ENCODE assay signal across 28 mouse cellular contexts in the genomic region with DNA sequence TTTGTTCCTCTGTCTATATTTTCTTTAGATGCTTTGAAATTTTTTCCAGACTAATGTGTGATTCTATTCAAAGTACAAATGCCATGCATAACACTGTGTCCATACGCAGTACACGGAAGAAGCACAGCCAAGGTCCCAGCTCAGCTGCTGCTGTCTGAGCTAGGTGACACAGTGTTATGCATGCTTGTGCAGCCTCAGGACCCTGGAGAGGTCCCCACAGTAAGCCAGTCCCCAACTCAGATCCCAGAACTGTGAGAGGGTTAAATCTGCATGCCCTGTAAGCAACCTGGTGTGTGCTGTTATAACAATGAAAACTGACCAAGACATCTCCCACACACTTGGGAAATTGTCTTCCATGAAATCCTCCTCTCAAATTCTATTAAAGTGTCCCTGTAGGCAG. TPM values are rescaled to one million over a fixed set of nuclear protein-coding genes. Genes with fewer than 3 reads are reported as not detected.
DNase-seq lines count a peak whose midpoint lies in the region; ATAC-seq and TF ChIP-seq lines count a peak whose summit lies in the region.
"Had no signal": no experiment of that assay in that cellular context is flagged by ENCODE, and none has a peak within 500 bp of the region (broad histone marks: within the 10 kb centered on the region; RNA-seq: fewer than 3 reads in every experiment).

No protein-coding gene starts in this region.

- WGBS in kidney, embryonic 16.5 days, result 75% methylated on average over 2 of the region's 2 CpGs
- WGBS in lung, embryonic 14.5 days, result 65% methylated on average over 2 of the region's 2 CpGs

- H3ac ChIP-seq in myocyte (ENCODE audit: control insufficient read depth, insufficient read length), result no peak overlapping the region

- peak; percentile 38 for DNase-seq in embryo, embryonic 10 days (ENCODE audit: low spot score)
- DNase-seq in embryo, embryonic 9.5 days (ENCODE audit: extremely low spot score), result no peak
- no peak for DNase-seq in kidney, postnatal 36 days
- DNase-seq in lung, embryonic 14.5 days, result peak; percentile 44
- no peak for DNase-seq in lung, postnatal 25 days (ENCODE audit: low spot score)
- no peak for DNase-seq in adrenal gland, postnatal 25 days
- DNase-seq: adrenal gland, adult 8-10 months; cerebellum, adult 11 months; cerebellum, adult 9-10 months; cerebellum, postnatal 36 days; gastrocnemius, postnatal 10 days; kidney, adult 8-10 months; layer of hippocampus, postnatal 36 days; lung, postnatal 4 days; thymus, postnatal 14 days had no signal

- no peak overlapping the region for H3K27ac ChIP-seq in kidney, embryonic 16.5 days (ENCODE audit: low read length)
- H3K27ac ChIP-seq in lung, embryonic 14.5 days (ENCODE audit: low read depth), result no peak overlapping the region
- H3K27ac ChIP-seq: embryonic facial prominence, embryonic 13.5 days; forebrain, embryonic 10.5 days; forebrain, embryonic 15.5 days; hindbrain, postnatal 0 days; intestine, embryonic 15.5 days; limb, embryonic 13.5 days; midbrain, embryonic 13.5 days had no signal

- no peaks in the 10 kb centered on the region for H3K27me3 ChIP-seq in kidney, embryonic 16.5 days (ENCODE audit: insufficient read depth, low read length)
- no peaks in the 10 kb centered on the region for H3K27me3 ChIP-seq in lung, embryonic 14.5 days (ENCODE audit: insufficient read depth, low read length)
- H3K27me3 ChIP-seq in myocyte (ENCODE audit: control insufficient read depth, insufficient read depth, insufficient read length), result no peaks in the 10 kb centered on the region
- H3K27me3 ChIP-seq: embryonic facial prominence, embryonic 13.5 days; forebrain, embryonic 15.5 days; intestine, embryonic 15.5 days; limb, embryonic 13.5 days; midbrain, embryonic 13.5 days had no signal

- H3K9ac ChIP-seq in kidney, embryonic 16.5 days (replicated peaks; ENCODE audit: low read length), result no peak overlapping the region
- no peak overlapping the region for H3K9ac ChIP-seq in lung, embryonic 14.5 days
- H3K9ac ChIP-seq: embryonic facial prominence, embryonic 13.5 days; forebrain, embryonic 15.5 days; intestine, embryonic 15.5 days; limb, embryonic 13.5 days; midbrain, embryonic 13.5 days had no signal

- H3K4me1 ChIP-seq in kidney, embryonic 16.5 days (ENCODE audit: insufficient read depth, low read length), result no peaks in the 10 kb centered on the region
- no peaks in the 10 kb centered on the region for H3K4me1 ChIP-seq in lung, embryonic 14.5 days (ENCODE audit: insufficient read depth)
- H3K4me1 ChIP-seq: forebrain, embryonic 15.5 days; intestine, embryonic 15.5 days had no signal

- no peaks in the 10 kb centered on the region for H3K79me2 ChIP-seq in myocyte (ENCODE audit: control insufficient read depth, insufficient read depth)

- H3K4me2 ChIP-seq in kidney, embryonic 16.5 days (replicated peaks; ENCODE audit: low read depth, low read length), result no peak overlapping the region
- no peak overlapping the region for H3K4me2 ChIP-seq in lung, embryonic 14.5 days
- H3K4me2 ChIP-seq in myocyte (ENCODE audit: low read depth), result no peak overlapping the region
- H3K4me2 ChIP-seq: embryonic facial prominence, embryonic 13.5 days; forebrain, embryonic 15.5 days; intestine, embryonic 15.5 days; limb, embryonic 13.5 days; liver, embryonic 11.5 days; midbrain, embryonic 13.5 days had no signal

- TF ChIP-seq CTCF in lung, embryonic 14.5 days (IDR thresholded peaks at IDR 0.05; ENCODE audit: low read depth), result no peak

- no peaks in the 10 kb centered on the region for H3K36me3 ChIP-seq in kidney, embryonic 16.5 days (ENCODE audit: insufficient read depth, low read length)
- no peaks in the 10 kb centered on the region for H3K36me3 ChIP-seq in lung, embryonic 14.5 days (ENCODE audit: insufficient read depth)
- H3K36me3 ChIP-seq in myocyte (ENCODE audit: control insufficient read depth, insufficient read depth), result no peaks in the 10 kb centered on the region
- H3K36me3 ChIP-seq: embryonic facial prominence, embryonic 13.5 days; forebrain, embryonic 10.5 days; forebrain, embryonic 15.5 days; G1E; intestine, embryonic 15.5 days; limb, embryonic 13.5 days; midbrain, embryonic 13.5 days had no signal

- H3K9me3 ChIP-seq in kidney, embryonic 16.5 days (ENCODE audit: low read length), result no peaks in the 10 kb centered on the region
- no peaks in the 10 kb centered on the region for H3K9me3 ChIP-seq in lung, embryonic 14.5 days (ENCODE audit: low read depth, low read length)
- H3K9me3 ChIP-seq: embryonic facial prominence, embryonic 13.5 days; forebrain, embryonic 10.5 days; forebrain, embryonic 15.5 days; G1E; intestine, embryonic 15.5 days; limb, embryonic 13.5 days; midbrain, embryonic 13.5 days had no signal

- TF ChIP-seq POLR2A in myocyte (IDR thresholded peaks at IDR 0.05; ENCODE audit: insufficient read length, low read depth), result no peak

- ATAC-seq in kidney, embryonic 16.5 days (ENCODE audit: low FRiP score, low TSS enrichment), result peak; percentile 71; the same call in 1 of the 2 replicates
- no peak for ATAC-seq in lung, embryonic 14.5 days (ENCODE audit: insufficient read depth)
- ATAC-seq: forebrain, embryonic 15.5 days; hindbrain, postnatal 0 days; intestine, embryonic 15.5 days; midbrain, embryonic 13.5 days had no signal

- H3K4me3 ChIP-seq in kidney, embryonic 16.5 days (ENCODE audit: low read length), result no peak overlapping the region
- no peak overlapping the region for H3K4me3 ChIP-seq in lung, embryonic 14.5 days (ENCODE audit: low read depth, low read length)
- H3K4me3 ChIP-seq in myocyte, result no peak overlapping the region
- H3K4me3 ChIP-seq: embryonic facial prominence, embryonic 13.5 days; forebrain, embryonic 10.5 days; forebrain, embryonic 15.5 days; intestine, embryonic 15.5 days; limb, embryonic 13.5 days; midbrain, embryonic 13.5 days had no signal

TF ChIP-seq in myocyte, 11 proteins besides CTCF, POLR2A, EP300 and RAD21:
- no peak for TF ChIP-seq POLR2AphosphoS2 (IDR thresholded peaks at IDR 0.05; ENCODE audit: insufficient read length, low read depth)
- no peak for TF ChIP-seq E2F4 (IDR thresholded peaks at IDR 0.05; ENCODE audit: insufficient read depth)
- peak; percentile 84 for TF ChIP-seq REST (IDR thresholded peaks at IDR 0.05; ENCODE audit: insufficient read depth, insufficient read length)
- TF ChIP-seq USF1 (IDR thresholded peaks at IDR 0.05; ENCODE audit: low read depth), result no peak

RNA-seq across cellular contexts. Expression of gene Ropn1l, which starts 23.5 kb away (rescaled TPM):
- polyA plus RNA-seq in kidney, embryonic 16.5 days (2015; fragmentation: Nextera tagmentation; extraction: Ambion mirVana), result 3.7 and 4.3 TPM in 2 replicates
- 2.3 and 2.6 TPM in 2 replicates for polyA plus RNA-seq in lung, embryonic 14.5 days (2014; fragmentation: Nextera tagmentation; extraction: Ambion mirVana)
- polyA plus RNA-seq in myocyte (2012; fragmentation: generic; extraction: Trizol), result 10.3 TPM
- 2.0 and 3.6 TPM in 2 replicates for total RNA-seq in adrenal gland, postnatal 25 days (2021)
- total RNA-seq: heart, postnatal 25 days; megakaryocyte-erythroid progenitor cell, adult 5-6 weeks had no signal

Comparison
In these comparisons a context has a peak if more than half of its experiments do, and no peak if none do; other contexts are left out.
1. DNase-seq: peak in embryo, embryonic 10 days (single experiment) and lung, embryonic 14.5 days (single experiment); none in embryo, embryonic 9.5 days (single experiment), kidney, postnatal 36 days (0 of 2), lung, postnatal 25 days (single experiment) and adrenal gland, postnatal 25 days (single experiment).